Comparison of ENCODE assay signal across 8 mouse cellular contexts in genomic region chr3:153913510-153914243, GRCm38 (mm10). TPM values are rescaled to one million over a fixed set of nuclear protein-coding genes. Genes with fewer than 3 reads are reported as not detected.
A peak's percentile ranks its signal among the peaks of the same experiment; 100 is the strongest.
DNase-seq lines count a peak whose midpoint lies in the region; ATAC-seq and TF ChIP-seq lines count a peak whose summit lies in the region.

No protein-coding gene starts in this region.

- peak; percentile 29 for DNase-seq in liver, adult 2 months (ENCODE audit: extremely low read depth, low read depth, low spot score)
- DNase-seq in liver, result no peak
- DNase-seq in hindbrain, embryonic 14.5 days (ENCODE audit: low spot score), result no peak
- no peak for DNase-seq in frontal cortex, postnatal 25 days (ENCODE audit: low spot score in 2 of 2)
- no peak for DNase-seq in c-Kit-positive CD71-positive TER-119-positive erythroid progenitor cells, embryonic 14.5 days (ENCODE audit: low spot score)
- no peak for DNase-seq in gastrocnemius, postnatal 10 days

- TF ChIP-seq CTCF in liver, adult 2 months (IDR thresholded peaks at IDR 0.05; ENCODE audit: low read depth, low read length), result no peak

- no peaks in the 10 kb centered on the region for H3K9me3 ChIP-seq in hindbrain, embryonic 14.5 days (ENCODE audit: control insufficient read depth, low read length)
- H3K9me3 ChIP-seq in midbrain, embryonic 16.5 days (replicated peaks; ENCODE audit: control insufficient read depth, low read length, poor library complexity, severe bottlenecking), result no peaks in the 10 kb centered on the region

- H3K79me2 ChIP-seq in liver, adult 2 months (ENCODE audit: control insufficient read depth, insufficient read depth, low read length), result peaks cover 2% of the 10 kb centered on the region; the same call in 1 of the 2 replicates

- peaks cover 25% of the 10 kb centered on the region for H3K36me3 ChIP-seq in liver, adult 2 months (ENCODE audit: control insufficient read depth, insufficient read depth, low read length)
- H3K36me3 ChIP-seq in hindbrain, embryonic 14.5 days (replicated peaks; ENCODE audit: control insufficient read depth, insufficient read depth), result peaks cover 25% of the 10 kb centered on the region
- H3K36me3 ChIP-seq in midbrain, embryonic 16.5 days (ENCODE audit: control insufficient read depth, insufficient read depth, low read length), result peaks cover 18% of the 10 kb centered on the region

- peak overlapping the region; percentile 92; the same call in 1 of the 2 replicates for H3K4me3 ChIP-seq in liver, adult 2 months (ENCODE audit: insufficient read depth, low read depth, low read length)
- 0 out of 2 replicates have a peak overlapping the region, but pooled peaks have one; percentile 65 for H3K4me3 ChIP-seq in brown adipose tissue, adult 24 weeks (ENCODE audit: insufficient read depth, low read depth, low read length)
- H3K4me3 ChIP-seq in hindbrain, embryonic 14.5 days (replicated peaks; ENCODE audit: low read length), result peak overlapping the region; percentile 70
- peak overlapping the region; percentile 86 for H3K4me3 ChIP-seq in midbrain, embryonic 16.5 days (ENCODE audit: low read depth, low read length)

- H3K27me3 ChIP-seq in liver, adult 2 months (ENCODE audit: control insufficient read depth, insufficient read depth, low read length), result no peaks in the 10 kb centered on the region
- no peaks in the 10 kb centered on the region for H3K27me3 ChIP-seq in hindbrain, embryonic 14.5 days (ENCODE audit: control insufficient read depth, insufficient read depth, low read length)
- H3K27me3 ChIP-seq in midbrain, embryonic 16.5 days (ENCODE audit: control insufficient read depth, insufficient read depth, low read depth, low read length), result no peaks in the 10 kb centered on the region

- H3K4me2 ChIP-seq in hindbrain, embryonic 14.5 days (replicated peaks), result peak overlapping the region; percentile 71
- H3K4me2 ChIP-seq in midbrain, embryonic 16.5 days (ENCODE audit: low read length), result peak overlapping the region; percentile 70

- peak overlapping the region; percentile 27; the same call in 1 of the 2 replicates for H3K27ac ChIP-seq in liver, adult 2 months (replicated peaks; ENCODE audit: insufficient read depth, low read depth, low read length)
- H3K27ac ChIP-seq in brown adipose tissue, adult 24 weeks (replicated peaks; ENCODE audit: low read depth, low read length), result peak overlapping the region; percentile 95; the same call in 1 of the 2 replicates
- peak overlapping the region; percentile 93 for H3K27ac ChIP-seq in hindbrain, embryonic 14.5 days
- peak overlapping the region; percentile 92 for H3K27ac ChIP-seq in midbrain, embryonic 16.5 days (ENCODE audit: low read length)

- no peak for TF ChIP-seq POLR2A in liver, adult 2 months (IDR thresholded peaks at IDR 0.05; ENCODE audit: extremely low read depth, insufficient read depth, low read length)

- ATAC-seq in hindbrain, embryonic 14.5 days (ENCODE audit: low FRiP score), result no peak
- no peak for ATAC-seq in midbrain, embryonic 16.5 days

- H3K4me1 ChIP-seq in liver, adult 2 months (ENCODE audit: control insufficient read depth, insufficient read depth, low read length), result peaks cover 24% of the 10 kb centered on the region
- peaks cover 14% of the 10 kb centered on the region; the same call in 1 of the 2 replicates for H3K4me1 ChIP-seq in brown adipose tissue, adult 24 weeks (ENCODE audit: control insufficient read depth, insufficient read depth, insufficient read length, low read length)
- H3K4me1 ChIP-seq in hindbrain, embryonic 14.5 days (replicated peaks; ENCODE audit: control insufficient read depth, insufficient read depth, low read length), result peaks cover 23% of the 10 kb centered on the region
- peaks cover 32% of the 10 kb centered on the region for H3K4me1 ChIP-seq in midbrain, embryonic 16.5 days (ENCODE audit: control insufficient read depth, insufficient read depth, low read length)

- no peak overlapping the region for H3K9ac ChIP-seq in liver, adult 2 months (ENCODE audit: low read depth, low read length)
- peak overlapping the region; percentile 77 for H3K9ac ChIP-seq in hindbrain, embryonic 14.5 days
- H3K9ac ChIP-seq in midbrain, embryonic 16.5 days (ENCODE audit: low read depth, low read length), result peak overlapping the region; percentile 73

- 20% methylated on average over 6 of the region's 6 CpGs for WGBS in liver, adult 2 months
- WGBS in hindbrain, embryonic 14.5 days, result 53% methylated on average over 6 of the region's 6 CpGs
- WGBS in midbrain, embryonic 16.5 days, result 61% methylated on average over 6 of the region's 6 CpGs

RNA-seq across cellular contexts. Expression of gene Rabggtb, which starts 0.9 kb away (rescaled TPM):
- 57.5 and 57.8 TPM in 2 replicates for total RNA-seq in liver, adult 2 months (2014; rRNA removed)
- 26.7 and 38.6 TPM in 2 replicates for polyA plus RNA-seq in liver, adult 2 months (2012; rRNA removed)
- 58.5 and 83.9 TPM in 2 replicates for polyA plus RNA-seq in brown adipose tissue, adult 24 weeks (2012; ENCODE audit: insufficient read depth, insufficient read length, missing spikeins)
- polyA plus RNA-seq in hindbrain, embryonic 14.5 days (2014; fragmentation: Nextera tagmentation; extraction: Ambion mirVana), result 54.8 and 58.4 TPM in 2 replicates
- polyA plus RNA-seq in midbrain, embryonic 16.5 days (2015; fragmentation: Nextera tagmentation; extraction: Ambion mirVana), result 49.3 and 56.5 TPM in 2 replicates
- 10 to 100 TPM; 67.0 to 72.3 TPM for total RNA-seq in gastrocnemius, postnatal 10 days (2021)

RNA-seq across cellular contexts. Expression of gene Msh4, which starts 7.7 kb away (rescaled TPM):
- total RNA-seq in liver, adult 2 months (2014; rRNA removed), result 0.07 and 0.09 TPM in 2 replicates
- not detected in 2 replicates for polyA plus RNA-seq in liver, adult 2 months (2012; rRNA removed)
- not detected in 2 replicates for polyA plus RNA-seq in brown adipose tissue, adult 24 weeks (2012; ENCODE audit: insufficient read depth, insufficient read length, missing spikeins)
- 0.32 TPM in 1 of 2 replicates, not detected in the other for polyA plus RNA-seq in hindbrain, embryonic 14.5 days (2014; fragmentation: Nextera tagmentation; extraction: Ambion mirVana)
- 0.15 and 0.32 TPM in 2 replicates for polyA plus RNA-seq in midbrain, embryonic 16.5 days (2015; fragmentation: Nextera tagmentation; extraction: Ambion mirVana)
- total RNA-seq in gastrocnemius, postnatal 10 days (2021), result under 1 TPM; 0.16 to 0.25 TPM

RNA-seq across cellular contexts. Expression of gene Acadm, which starts 30.8 kb away (rescaled TPM):
- total RNA-seq in liver, adult 2 months (2014; rRNA removed), result 320 and 383 TPM in 2 replicates
- polyA plus RNA-seq in liver, adult 2 months (2012; rRNA removed), result 91.8 and 151 TPM in 2 replicates
- 2,059 and 2,452 TPM in 2 replicates for polyA plus RNA-seq in brown adipose tissue, adult 24 weeks (2012; ENCODE audit: insufficient read depth, insufficient read length, missing spikeins)
- polyA plus RNA-seq in hindbrain, embryonic 14.5 days (2014; fragmentation: Nextera tagmentation; extraction: Ambion mirVana), result 62.6 and 69.6 TPM in 2 replicates
- 56.7 and 65.6 TPM in 2 replicates for polyA plus RNA-seq in midbrain, embryonic 16.5 days (2015; fragmentation: Nextera tagmentation; extraction: Ambion mirVana)
- 100 to 1,000 TPM; 248 to 275 TPM for total RNA-seq in gastrocnemius, postnatal 10 days (2021)

RNA-seq across cellular contexts. Expression of gene Slc44a5, which starts 59.6 kb away (rescaled TPM):
- not detected in 2 replicates for total RNA-seq in liver, adult 2 months (2014; rRNA removed)
- polyA plus RNA-seq in liver, adult 2 months (2012; rRNA removed), result not detected in 2 replicates
- not detected in 2 replicates for polyA plus RNA-seq in brown adipose tissue, adult 24 weeks (2012; ENCODE audit: insufficient read depth, insufficient read length, missing spikeins)
- polyA plus RNA-seq in hindbrain, embryonic 14.5 days (2014; fragmentation: Nextera tagmentation; extraction: Ambion mirVana), result 11.3 and 14.0 TPM in 2 replicates
- polyA plus RNA-seq in midbrain, embryonic 16.5 days (2015; fragmentation: Nextera tagmentation; extraction: Ambion mirVana), result 9.3 and 10.8 TPM in 2 replicates
- total RNA-seq in gastrocnemius, postnatal 10 days (2021), result 1 to 10 TPM in 1 of 2 experiments, under 1 TPM in 1; 0.78 to 1.4 TPM

Comparison
In these comparisons a context has a peak if more than half of its experiments do, and no peak if none do; other contexts are left out.
1. H3K27ac ChIP-seq: peak in every context shown above with its lines; median percentile 95 in brown adipose tissue, adult 24 weeks; 93 in hindbrain, embryonic 14.5 days; 92 in midbrain, embryonic 16.5 days; 27 in liver, adult 2 months.
2. RNA of gene Acadm, which starts 30.8 kb away (polyA plus RNA-seq): 2,059 to 2,452 TPM in brown adipose tissue, adult 24 weeks; 91.8 to 151 TPM in liver, adult 2 months, 62.6 to 69.6 TPM in hindbrain, embryonic 14.5 days and 56.7 to 65.6 TPM in midbrain, embryonic 16.5 days; every median in the first group is over 10 times any median in the second.
3. Peak in every context shown above with its lines, with median percentiles within 50 percentile points of each other: H3K4me3 ChIP-seq.